Mouse (Mus musculus): ENCODE data around the gene Atl2. TPM values are rescaled to one million over a fixed set of nuclear protein-coding genes. Genes with fewer than 3 reads are reported as not detected.

The Atl2 gene
- polyA plus RNA-seq, 1 experiment, result 10.7 TPM

GRCm38 (mm10) chr17:79810421-79810820 is 85.5 kb downstream of the Atl2 start:
- H3K4me1 ChIP-seq (ENCODE audit: control insufficient read depth, insufficient read depth, low read length), result no peaks in the 10 kb centered on the region
- H3K4me3 ChIP-seq (replicated peaks; ENCODE audit: extremely low read depth, low read depth, low read length), result no peak overlapping the region
- WGBS, result 75% methylated on average over 9 of the region's 9 CpGs
- no peak for TF ChIP-seq POLR2A (IDR thresholded peaks at IDR 0.05; ENCODE audit: borderline replicate concordance, extremely low read depth, low read depth, low read length)
- no peak for TF ChIP-seq CTCF (IDR thresholded peaks at IDR 0.05; ENCODE audit: insufficient read depth, low read length)
- DNase-seq, result no peak

GRCm38 (mm10) chr17:79809491-79810316 is 86.2 kb downstream of the Atl2 start:
- Histone ChIP-seq H3K4me1 (ENCODE audit: control insufficient read depth, insufficient read depth, low read length) (no peaks in the 10 kb centered on the region), H3K4me3 (replicated peaks; ENCODE audit: extremely low read depth, low read depth, low read length) (no peak overlapping the region)
- no peak for DNase-seq
- no peak for TF ChIP-seq POLR2A (IDR thresholded peaks at IDR 0.05; ENCODE audit: borderline replicate concordance, extremely low read depth, low read depth, low read length)
- no peak for TF ChIP-seq CTCF (IDR thresholded peaks at IDR 0.05; ENCODE audit: insufficient read depth, low read length)
- WGBS, result 58% methylated on average over 23 of the region's 23 CpGs

- Histone ChIP-seq H3K4me3 (replicated peaks; ENCODE audit: extremely low read depth, low read depth, low read length) (no peak overlapping the region), H3K4me1 (ENCODE audit: control insufficient read depth, insufficient read depth, low read length) (no peaks in the 10 kb centered on the region)
- TF ChIP-seq POLR2A (IDR thresholded peaks at IDR 0.05; ENCODE audit: borderline replicate concordance, extremely low read depth, low read depth, low read length), result no peak
- TF ChIP-seq CTCF (IDR thresholded peaks at IDR 0.05; ENCODE audit: insufficient read depth, low read length), result no peak
- WGBS, result 78% methylated on average over 8 of the region's 8 CpGs
- DNase-seq, result no peak
Measured at GRCm38 (mm10) chr17:79807237-79807930, 88.5 kb downstream of the Atl2 start.

- TF ChIP-seq POLR2A (IDR thresholded peaks at IDR 0.05; ENCODE audit: borderline replicate concordance, extremely low read depth, low read depth, low read length) (no peak), CTCF (IDR thresholded peaks at IDR 0.05; ENCODE audit: insufficient read depth, low read length) (no peak)
- WGBS, result 70% methylated on average over 2 of the region's 2 CpGs
- Histone ChIP-seq H3K4me3 (replicated peaks; ENCODE audit: extremely low read depth, low read depth, low read length) (no peak overlapping the region), H3K4me1 (ENCODE audit: control insufficient read depth, insufficient read depth, low read length) (no peaks in the 10 kb centered on the region)
- DNase-seq, result no peak
Measured at GRCm38 (mm10) chr17:79804747-79805146, 91.2 kb downstream of the Atl2 start.

- no peaks in the 10 kb centered on the region for H3K4me1 ChIP-seq (ENCODE audit: control insufficient read depth, insufficient read depth, low read length)
- TF ChIP-seq POLR2A (IDR thresholded peaks at IDR 0.05; ENCODE audit: borderline replicate concordance, extremely low read depth, low read depth, low read length), result no peak
- TF ChIP-seq CTCF (IDR thresholded peaks at IDR 0.05; ENCODE audit: insufficient read depth, low read length), result no peak
- no peak overlapping the region for H3K4me3 ChIP-seq (replicated peaks; ENCODE audit: extremely low read depth, low read depth, low read length)
- WGBS, result 40% methylated on average over 7 of the region's 7 CpGs
- DNase-seq, result no peak
Measured at GRCm38 (mm10) chr17:79802056-79802455, 93.9 kb downstream of the Atl2 start.

- 94% methylated on average over 10 of the region's 10 CpGs for WGBS
- no peak for DNase-seq
- no peaks in the 10 kb centered on the region for H3K4me1 ChIP-seq (ENCODE audit: control insufficient read depth, insufficient read depth, low read length)
- TF ChIP-seq CTCF (IDR thresholded peaks at IDR 0.05; ENCODE audit: insufficient read depth, low read length), result no peak
- TF ChIP-seq POLR2A (IDR thresholded peaks at IDR 0.05; ENCODE audit: borderline replicate concordance, extremely low read depth, low read depth, low read length), result no peak
- H3K4me3 ChIP-seq (replicated peaks; ENCODE audit: extremely low read depth, low read depth, low read length), result no peak overlapping the region
Measured at GRCm38 (mm10) chr17:79798831-79799230, 97.1 kb downstream of the Atl2 start.

Other genes with a start within 250 kb of the Atl2 start
- gene Cyp1b1, start 181.1 kb downstream of the Atl2 start, polyA plus RNA-seq (2012; rRNA removed), result 7.3 and 9.5 TPM in 2 replicates
- gene Hnrnpll, start 166.2 kb upstream of the Atl2 start, polyA plus RNA-seq (2012; rRNA removed), result 18.2 and 18.5 TPM in 2 replicates
- gene Galm, start 231.3 kb upstream of the Atl2 start, polyA plus RNA-seq (2012; rRNA removed), result 3.8 and 7.6 TPM in 2 replicates

Data from lung, adult 2 months (tissue).